Mouse (Mus musculus) heart, postnatal 0 days (tissue): ENCODE data around the gene Igf1r.

Experiments used
- CTCF ChIP-seq: IDR thresholded peaks from 2 replicates; pipeline ENCODE4 v1.5.1; 2016; ENCODE audit warnings: antibody characterized with exemption, control low read depth, low read depth
- EP300 ChIP-seq: IDR thresholded peaks from 2 replicates; pipeline ENCODE4 v1.6.1; 2016; ENCODE audit warnings: antibody characterized with exemption, low read depth

DNA sequence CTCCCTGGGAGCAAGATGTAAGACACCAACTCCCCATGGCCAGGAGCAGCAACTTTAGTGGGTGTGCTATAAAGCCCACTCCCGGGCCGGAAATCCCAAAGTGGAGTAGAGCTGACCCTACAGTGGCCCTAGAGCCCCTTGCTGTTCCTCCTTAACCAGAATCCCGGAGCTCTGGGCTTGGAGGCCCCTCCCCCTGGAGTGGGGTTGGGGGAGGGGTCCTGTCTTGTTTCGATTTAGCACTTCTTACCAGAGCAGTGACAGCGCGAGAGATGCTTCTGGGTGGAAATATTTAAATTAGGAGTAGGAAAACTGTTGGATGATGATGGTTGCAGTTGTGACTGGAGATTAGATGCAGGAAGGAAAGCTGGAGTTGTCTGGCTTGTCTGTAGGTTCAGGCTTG is 275.9 kb downstream of the Igf1r start:
- TF ChIP-seq EP300 (no peak), CTCF (no peak)
